Mouse (Mus musculus) ES-E14 (cell line): ENCODE measurements at regions not wholly inside any gene's neighbourhood (a gene's known extent, or its start where the extent isn't known, plus 50 kb on each side); places are given as distances from the start of the nearest gene placed in this dataset.

Experiments
- CHD2 ChIP-seq: IDR thresholded peaks from 2 replicates; pipeline ENCODE4 v1.6.1; 2014; ENCODE audit warnings: mild to moderate bottlenecking, low read depth, low read length, inconsistent platforms
- HCFC1 ChIP-seq: IDR thresholded peaks from 2 replicates; pipeline ENCODE4 v1.6.1; 2012; ENCODE audit warnings: low read length, inconsistent platforms, borderline replicate concordance; ENCODE audit not compliant: insufficient read depth
- MAFK ChIP-seq: IDR thresholded peaks from 2 replicates; pipeline ENCODE4 v1.6.1; 2014; ENCODE audit warnings: mild to moderate bottlenecking, low read depth, low read length, inconsistent platforms; ENCODE audit not compliant: insufficient read depth
- ZC3H11A ChIP-seq: IDR thresholded peaks from 2 replicates; pipeline ENCODE4 v1.6.1; 2012; ENCODE audit warnings: low read depth, mild to moderate bottlenecking, inconsistent platforms, low read length, borderline replicate concordance
- ZNF384 ChIP-seq: IDR thresholded peaks from 2 replicates; pipeline ENCODE4 v1.6.1; 2012; ENCODE audit warnings: low read depth, low read length, inconsistent platforms

GRCm38 (mm10) chr16:12901096-12901995, 208.1 kb upstream of the Ercc4 start:
- no peak for TF ChIP-seq CHD2
- TF ChIP-seq HCFC1, result no peak
- no peak for TF ChIP-seq ZNF384
- no peak for TF ChIP-seq ZC3H11A
- TF ChIP-seq MAFK, result no peak
